Mouse (Mus musculus) G1E (cell line): ENCODE measurements around the gene Ccdc187.

ENCODE experiments used
- CTCF ChIP-seq: IDR thresholded peaks from 2 replicates; pipeline ENCODE4 v1.5.1; 2012; ENCODE audit warnings: low read depth, low read length, inconsistent platforms, mixed read lengths
- TAL1 ChIP-seq: conservative IDR thresholded peaks from 2 replicates; pipeline ENCODE4 v1.6.1; 2012; ENCODE audit warnings: low read depth, low read length, inconsistent platforms, mixed read lengths

DNA sequence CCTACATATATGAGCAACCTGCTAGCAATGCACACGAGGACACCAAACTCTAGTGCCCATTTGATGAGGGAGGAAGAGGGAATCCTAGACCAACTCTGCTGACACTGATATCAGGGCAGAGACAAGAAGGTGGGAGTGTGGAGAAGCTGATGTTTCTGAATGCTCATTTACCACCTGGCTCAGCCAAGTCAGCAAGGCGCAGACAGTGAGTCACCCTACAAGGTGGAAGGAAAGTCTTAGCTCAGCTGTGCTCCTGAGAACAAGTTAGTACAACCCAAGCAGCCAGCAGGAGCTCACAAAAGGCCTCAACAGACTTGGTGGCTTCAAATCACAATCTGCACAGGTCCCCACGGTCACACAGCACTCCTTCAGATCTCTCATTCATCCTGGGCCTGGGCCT, 63.0 kb downstream of the Ccdc187 start:
- TF ChIP-seq CTCF, result no peak
- no peak for TF ChIP-seq TAL1
